Comparison of ENCODE assay signal across 8 mouse cellular contexts in genomic region chr17:73174083-73174562, GRCm38 (mm10).
DNase-seq lines count a peak whose midpoint lies in the region; ATAC-seq and TF ChIP-seq lines count a peak whose summit lies in the region.

No protein-coding gene starts in this region.

- H3K4me2 ChIP-seq in forebrain, postnatal 0 days (ENCODE audit: low read depth): no peak overlapping the region
- no peak overlapping the region for H3K4me2 ChIP-seq in hindbrain, postnatal 0 days (ENCODE audit: low read depth, low read length)
- no peak overlapping the region for H3K4me2 ChIP-seq in liver, embryonic 14.5 days (ENCODE audit: low read depth)

- H3K9ac ChIP-seq in forebrain, postnatal 0 days: no peak overlapping the region
- H3K9ac ChIP-seq in hindbrain, postnatal 0 days (replicated peaks; ENCODE audit: low read length): no peak overlapping the region
- no peak overlapping the region for H3K9ac ChIP-seq in liver, embryonic 14.5 days (replicated peaks)

- H3K27ac ChIP-seq in forebrain, postnatal 0 days (ENCODE audit: low read depth, low read length): no peak overlapping the region
- H3K27ac ChIP-seq in hindbrain, postnatal 0 days: no peak overlapping the region
- no peak overlapping the region for H3K27ac ChIP-seq in liver, embryonic 14.5 days

- WGBS in forebrain, postnatal 0 days: 47% methylated on average over 5 of the region's 5 CpGs
- 52% methylated on average over 5 of the region's 5 CpGs for WGBS in hindbrain, postnatal 0 days
- 48% methylated on average over 5 of the region's 5 CpGs for WGBS in liver, embryonic 14.5 days (ENCODE audit: insufficient replicate concordance)

- DNase-seq in ovary, postnatal 10 days (ENCODE audit: low spot score): peak; percentile 41
- no peak for DNase-seq in ovary, adult 18-20 months (ENCODE audit: low spot score)
- DNase-seq in adrenal gland, adult 8-10 months: peak; percentile 42
- peak; percentile 46 for DNase-seq in forebrain, postnatal 0 days
- peak; percentile 61 for DNase-seq in hindbrain, postnatal 0 days (ENCODE audit: low spot score)
- peak in 2 of 3 experiments; percentile 12 to 20 for DNase-seq in liver, embryonic 14.5 days (ENCODE audit: low read depth in 3 of 3, low spot score in 3 of 3)
- DNase-seq in ovary, postnatal 14 days (ENCODE audit: low spot score): peak; percentile 41
- DNase-seq in thymus, postnatal 36 days: peak; percentile 72 to 73

- peak; percentile 60 for TF ChIP-seq CTCF in forebrain, postnatal 0 days (IDR thresholded peaks at IDR 0.05; ENCODE audit: low read depth)
- peak; percentile 73 for TF ChIP-seq CTCF in hindbrain, postnatal 0 days (IDR thresholded peaks at IDR 0.05; ENCODE audit: low read depth)
- peak; percentile 75 for TF ChIP-seq CTCF in liver, embryonic 14.5 days (IDR thresholded peaks at IDR 0.05; ENCODE audit: low read depth)

- no peaks in the 10 kb centered on the region for H3K36me3 ChIP-seq in forebrain, postnatal 0 days (ENCODE audit: insufficient read depth)
- no peaks in the 10 kb centered on the region for H3K36me3 ChIP-seq in hindbrain, postnatal 0 days (ENCODE audit: insufficient read depth, low read length)
- H3K36me3 ChIP-seq in liver, embryonic 14.5 days (replicated peaks; ENCODE audit: control insufficient read depth, insufficient read depth, low read depth): no peaks in the 10 kb centered on the region

- no peaks in the 10 kb centered on the region for H3K4me1 ChIP-seq in forebrain, postnatal 0 days (ENCODE audit: insufficient read depth)
- no peaks in the 10 kb centered on the region for H3K4me1 ChIP-seq in hindbrain, postnatal 0 days (ENCODE audit: insufficient read depth, low read length)
- H3K4me1 ChIP-seq in liver, embryonic 14.5 days (replicated peaks; ENCODE audit: control insufficient read depth in 2 of 2, insufficient read depth in 2 of 2, low read length in 1 of 2): no peaks in the 10 kb centered on the region

- no peak for ATAC-seq in forebrain, postnatal 0 days
- peak; percentile 61; the same call in 1 of the 2 replicates for ATAC-seq in hindbrain, postnatal 0 days
- no peak for ATAC-seq in liver, embryonic 14.5 days (ENCODE audit: insufficient read depth)

- H3K9me3 ChIP-seq in forebrain, postnatal 0 days (ENCODE audit: low read length): no peaks in the 10 kb centered on the region
- no peaks in the 10 kb centered on the region for H3K9me3 ChIP-seq in hindbrain, postnatal 0 days (ENCODE audit: low read length)
- H3K9me3 ChIP-seq in liver, embryonic 14.5 days (ENCODE audit: control insufficient read depth, low read length): no peaks in the 10 kb centered on the region

- TF ChIP-seq EP300 in liver, embryonic 14.5 days (IDR thresholded peaks at IDR 0.05; ENCODE audit: low read depth): no peak

- H3K27me3 ChIP-seq in forebrain, postnatal 0 days (ENCODE audit: insufficient read depth, low read length): no peaks in the 10 kb centered on the region
- H3K27me3 ChIP-seq in hindbrain, postnatal 0 days (ENCODE audit: insufficient read depth, low read length): no peaks in the 10 kb centered on the region
- H3K27me3 ChIP-seq in liver, embryonic 14.5 days (ENCODE audit: control insufficient read depth, insufficient read depth, low read length): no peaks in the 10 kb centered on the region

- no peak overlapping the region for H3K4me3 ChIP-seq in forebrain, postnatal 0 days (ENCODE audit: low read depth, low read length)
- H3K4me3 ChIP-seq in hindbrain, postnatal 0 days (ENCODE audit: low read length): no peak overlapping the region
- no peak overlapping the region for H3K4me3 ChIP-seq in liver, embryonic 14.5 days (ENCODE audit: insufficient read depth in 1 of 2, low read depth in 2 of 2, low read length in 2 of 2)
